Mouse (Mus musculus): ENCODE measurements around the gene Rgs7. TPM values are rescaled to one million over a fixed set of nuclear protein-coding genes. Genes with fewer than 3 reads are reported as not detected.

Rgs7 gene
- polyA plus RNA-seq, 1 experiment from 2014 or later: 44.9 TPM

DNA sequence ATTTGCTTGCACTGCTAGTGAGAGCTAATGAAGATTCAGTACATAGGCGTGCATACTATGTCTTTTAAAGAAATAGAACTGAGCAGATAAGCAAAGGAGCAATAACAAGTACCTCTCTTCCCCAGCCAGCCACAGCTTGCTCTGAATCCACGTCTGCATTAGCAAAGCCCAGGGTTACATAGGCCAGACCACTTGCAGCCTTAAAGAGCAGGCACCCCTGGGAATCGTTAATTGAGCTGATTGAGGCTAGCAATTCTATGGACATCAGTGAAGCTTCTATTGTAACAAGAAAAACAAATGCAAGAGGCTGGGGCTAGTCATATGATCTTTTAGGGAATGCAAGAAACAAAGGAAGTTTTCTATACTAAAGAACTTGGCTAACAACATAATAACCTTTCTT is 81.9 kb downstream of the Rgs7 start:
- no peak overlapping the region for H3K27ac ChIP-seq (ENCODE audit: low read length)
- H3K36me3 ChIP-seq (ENCODE audit: control insufficient read depth, insufficient read depth, low read length): no peaks in the 10 kb centered on the region
- peaks cover 3% of the 10 kb centered on the region; the same call in 1 of the 2 replicates for H3K4me1 ChIP-seq (ENCODE audit: control insufficient read depth, insufficient read depth, low read length)
- H3K9me3 ChIP-seq (replicated peaks; ENCODE audit: control insufficient read depth, low read length, poor library complexity, severe bottlenecking): no peaks in the 10 kb centered on the region
- no peaks in the 10 kb centered on the region for H3K27me3 ChIP-seq (ENCODE audit: control insufficient read depth, insufficient read depth, low read depth, low read length)
- WGBS: 43% methylated on average over 3 of the region's 3 CpGs
- H3K4me2 ChIP-seq (ENCODE audit: low read length): no peak overlapping the region
- no peak overlapping the region for H3K4me3 ChIP-seq (ENCODE audit: low read depth, low read length)
- no peak overlapping the region for H3K9ac ChIP-seq (ENCODE audit: low read depth, low read length)
- ATAC-seq: no peak

DNA sequence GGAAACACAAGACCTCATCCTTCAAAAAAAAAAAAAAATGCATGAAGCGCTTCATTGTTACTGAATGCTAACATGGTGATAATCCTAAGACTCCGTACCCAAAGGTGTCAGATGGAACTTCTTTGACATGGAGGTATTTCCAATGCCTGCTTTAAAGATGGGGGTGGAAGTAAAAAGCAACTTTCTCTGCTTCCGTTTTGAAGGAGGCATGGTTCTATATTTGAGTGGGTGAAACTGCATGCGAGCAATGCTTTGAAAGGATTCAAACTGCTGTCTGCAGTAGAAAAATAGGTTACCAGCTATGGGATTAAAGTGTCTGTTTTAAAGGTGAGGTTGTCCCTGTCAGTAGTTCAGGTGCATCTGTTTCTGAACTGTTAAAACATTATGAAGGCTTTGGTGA is 100.4 kb downstream of the Rgs7 start:
- no peak for ATAC-seq
- 80% methylated on average over 4 of the region's 4 CpGs for WGBS
- H3K27ac ChIP-seq (ENCODE audit: low read length): no peak overlapping the region

DNA sequence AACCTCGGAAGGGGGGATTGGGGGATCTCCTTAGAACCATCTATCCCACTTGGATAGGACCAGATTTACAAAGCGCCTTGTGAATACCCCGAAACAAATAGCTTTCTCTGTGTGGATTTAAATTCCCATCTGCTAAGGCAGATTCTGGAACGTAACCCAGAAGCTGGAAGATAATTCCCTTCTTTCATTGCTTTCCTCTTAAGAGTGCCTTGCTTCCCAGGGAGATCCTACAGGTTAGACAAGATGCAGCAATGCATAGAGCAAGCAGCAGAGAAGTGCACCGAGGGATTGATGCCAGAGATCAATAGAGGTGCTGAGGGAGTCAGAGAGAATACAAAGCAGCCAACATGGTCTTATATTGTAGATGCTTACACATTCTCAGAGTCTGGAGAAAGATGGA is 103.0 kb downstream of the Rgs7 start:
- no peaks in the 10 kb centered on the region for H3K36me3 ChIP-seq (ENCODE audit: control insufficient read depth, insufficient read depth, low read length)
- no peak overlapping the region for H3K27ac ChIP-seq (ENCODE audit: low read length)
- H3K9me3 ChIP-seq (replicated peaks; ENCODE audit: control insufficient read depth, low read length, poor library complexity, severe bottlenecking): no peaks in the 10 kb centered on the region
- H3K9ac ChIP-seq (ENCODE audit: low read depth, low read length): no peak overlapping the region
- ATAC-seq: no peak
- no peaks in the 10 kb centered on the region for H3K27me3 ChIP-seq (ENCODE audit: control insufficient read depth, insufficient read depth, low read depth, low read length)
- H3K4me2 ChIP-seq (ENCODE audit: low read length): no peak overlapping the region
- H3K4me1 ChIP-seq (ENCODE audit: control insufficient read depth, insufficient read depth, low read length): peaks cover 17% of the 10 kb centered on the region
- H3K4me3 ChIP-seq (ENCODE audit: low read depth, low read length): no peak overlapping the region
- 72% methylated on average over 5 of the region's 5 CpGs for WGBS

More for the DNA sequence above, 100.4 kb downstream of the Rgs7 start:
- Histone ChIP-seq H3K9ac (ENCODE audit: low read depth, low read length) (no peak overlapping the region), H3K4me2 (ENCODE audit: low read length) (no peak overlapping the region), H3K36me3 (ENCODE audit: control insufficient read depth, insufficient read depth, low read length) (no peaks in the 10 kb centered on the region), H3K4me1 (ENCODE audit: control insufficient read depth, insufficient read depth, low read length) (no peaks in the 10 kb centered on the region), H3K4me3 (ENCODE audit: low read depth, low read length) (no peak overlapping the region), H3K27me3 (ENCODE audit: control insufficient read depth, insufficient read depth, low read depth, low read length) (no peaks in the 10 kb centered on the region), H3K9me3 (replicated peaks; ENCODE audit: control insufficient read depth, low read length, poor library complexity, severe bottlenecking) (no peaks in the 10 kb centered on the region)

DNA sequence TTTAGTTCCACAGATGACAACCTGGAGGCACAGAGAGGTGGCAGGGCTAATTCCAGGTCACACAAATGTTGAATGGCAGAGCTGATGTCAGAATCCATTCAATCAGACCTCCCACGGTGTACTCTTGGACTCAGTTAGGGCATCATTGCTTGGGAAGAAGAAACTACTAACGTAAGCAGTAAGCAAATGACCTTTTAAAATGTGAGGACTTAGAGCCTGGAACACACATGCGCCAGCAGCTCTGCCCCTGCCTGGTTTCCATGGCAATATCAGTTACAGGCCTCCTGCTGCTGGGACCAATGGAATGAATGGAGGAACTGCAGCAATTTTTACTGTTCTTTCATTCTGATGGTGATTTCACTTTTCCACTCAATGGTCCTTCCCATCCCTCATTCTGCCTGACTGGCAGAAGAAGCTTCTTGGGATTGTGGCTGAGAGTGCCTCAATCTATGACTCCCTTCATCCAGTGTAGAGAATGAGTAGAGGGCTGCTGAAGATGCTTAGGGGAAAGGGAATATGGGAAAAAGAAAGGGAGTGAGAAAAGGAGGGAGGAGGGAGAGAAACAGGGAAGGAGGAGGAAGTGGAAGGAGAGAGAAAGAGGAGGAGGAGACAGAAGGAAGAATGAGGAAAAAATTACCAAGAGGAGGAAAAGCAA is 106.6 kb downstream of the Rgs7 start:
- WGBS: 10% methylated on average over 3 of the region's 3 CpGs
- H3K27ac ChIP-seq (ENCODE audit: low read length): peak overlapping the region; percentile 76
- H3K9ac ChIP-seq (ENCODE audit: low read depth, low read length): no peak overlapping the region
- H3K4me2 ChIP-seq (ENCODE audit: low read length): peak overlapping the region; percentile 2; the same call in 1 of the 2 replicates
- no peaks in the 10 kb centered on the region for H3K27me3 ChIP-seq (ENCODE audit: control insufficient read depth, insufficient read depth, low read depth, low read length)
- no peaks in the 10 kb centered on the region for H3K9me3 ChIP-seq (replicated peaks; ENCODE audit: control insufficient read depth, low read length, poor library complexity, severe bottlenecking)
- no peaks in the 10 kb centered on the region for H3K36me3 ChIP-seq (ENCODE audit: control insufficient read depth, insufficient read depth, low read length)
- peak; percentile 94 for ATAC-seq
- H3K4me1 ChIP-seq (ENCODE audit: control insufficient read depth, insufficient read depth, low read length): peaks cover 17% of the 10 kb centered on the region
- H3K4me3 ChIP-seq (ENCODE audit: low read depth, low read length): no peak overlapping the region

DNA sequence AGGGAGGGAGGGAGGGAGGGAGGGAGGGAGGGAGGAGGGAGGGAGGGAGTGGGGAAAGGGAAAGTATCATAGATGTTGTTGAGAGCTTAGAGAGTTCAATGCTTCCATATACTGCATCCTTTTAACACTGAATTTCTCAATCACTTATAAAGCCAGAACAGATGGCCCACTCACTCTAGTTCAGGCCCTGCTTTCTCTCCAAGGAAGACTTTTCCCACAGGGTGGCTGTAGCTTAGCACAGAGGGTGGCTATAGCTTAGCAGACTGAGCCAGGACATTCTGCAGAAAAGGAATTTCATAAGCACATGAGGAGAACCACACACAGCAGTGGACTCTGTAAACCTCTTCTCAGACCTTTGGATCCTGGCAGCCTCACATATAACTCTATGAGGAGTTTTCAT is 119.7 kb downstream of the Rgs7 start:
- Histone ChIP-seq H3K9ac (ENCODE audit: low read depth, low read length) (no peak overlapping the region), H3K4me3 (ENCODE audit: low read depth, low read length) (no peak overlapping the region), H3K4me2 (ENCODE audit: low read length) (no peak overlapping the region), H3K9me3 (replicated peaks; ENCODE audit: control insufficient read depth, low read length, poor library complexity, severe bottlenecking) (no peaks in the 10 kb centered on the region), H3K36me3 (ENCODE audit: control insufficient read depth, insufficient read depth, low read length) (no peaks in the 10 kb centered on the region), H3K27me3 (ENCODE audit: control insufficient read depth, insufficient read depth, low read depth, low read length) (no peaks in the 10 kb centered on the region), H3K27ac (ENCODE audit: low read length) (no peak overlapping the region), H3K4me1 (ENCODE audit: control insufficient read depth, insufficient read depth, low read length) (no peaks in the 10 kb centered on the region)
- ATAC-seq: no peak

DNA sequence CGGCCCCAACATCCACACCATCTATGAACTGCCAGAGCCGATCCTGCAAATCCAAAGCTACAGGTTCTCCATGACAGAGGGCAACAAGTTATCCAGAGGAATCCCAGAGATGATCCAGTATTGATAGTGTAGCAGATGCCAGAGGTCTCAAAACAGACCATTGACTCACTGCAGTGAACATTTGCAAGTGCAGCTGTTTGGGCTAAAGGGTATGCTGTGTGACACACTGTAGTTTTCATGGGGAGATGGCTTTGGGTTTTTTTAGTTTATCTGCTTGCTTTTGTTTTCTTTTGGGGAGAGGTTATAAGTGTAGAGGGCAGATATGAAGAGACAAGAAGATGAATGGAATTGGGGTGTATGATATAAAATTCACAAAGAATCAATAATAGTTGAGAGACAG is 124.2 kb downstream of the Rgs7 start:
- ATAC-seq: no peak
- no peak overlapping the region for H3K4me2 ChIP-seq (ENCODE audit: low read length)
- WGBS: 96% methylated on average over 2 of the region's 2 CpGs
- no peaks in the 10 kb centered on the region for H3K36me3 ChIP-seq (ENCODE audit: control insufficient read depth, insufficient read depth, low read length)
- H3K9me3 ChIP-seq (replicated peaks; ENCODE audit: control insufficient read depth, low read length, poor library complexity, severe bottlenecking): no peaks in the 10 kb centered on the region
- no peaks in the 10 kb centered on the region for H3K4me1 ChIP-seq (ENCODE audit: control insufficient read depth, insufficient read depth, low read length)
- no peaks in the 10 kb centered on the region for H3K27me3 ChIP-seq (ENCODE audit: control insufficient read depth, insufficient read depth, low read depth, low read length)
- no peak overlapping the region for H3K9ac ChIP-seq (ENCODE audit: low read depth, low read length)
- H3K27ac ChIP-seq (ENCODE audit: low read length): no peak overlapping the region
- H3K4me3 ChIP-seq (ENCODE audit: low read depth, low read length): no peak overlapping the region

DNA sequence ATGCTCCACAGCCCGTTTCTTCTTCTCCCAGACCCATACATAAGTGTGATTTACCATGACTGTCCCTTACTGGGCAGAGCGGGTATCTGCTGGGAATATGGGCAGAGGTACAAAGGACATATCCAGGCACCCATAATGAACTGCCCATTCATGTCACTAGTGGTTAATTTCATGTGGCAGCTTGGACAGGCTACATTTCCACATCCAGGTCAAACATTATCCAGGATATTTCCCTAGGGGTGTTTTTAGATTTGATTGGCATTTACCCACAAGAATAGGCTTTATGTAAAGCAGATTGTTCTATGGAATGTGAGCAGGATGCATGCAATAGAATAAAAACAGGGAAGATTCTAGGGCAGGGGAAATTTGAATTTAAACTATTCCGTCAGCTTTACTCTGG is 128.7 kb downstream of the Rgs7 start:
- H3K9me3 ChIP-seq (replicated peaks; ENCODE audit: control insufficient read depth, low read length, poor library complexity, severe bottlenecking): no peaks in the 10 kb centered on the region
- WGBS: 54% methylated on average over 3 of the region's 3 CpGs
- H3K9ac ChIP-seq (ENCODE audit: low read depth, low read length): no peak overlapping the region
- ATAC-seq: no peak
- no peak overlapping the region for H3K4me2 ChIP-seq (ENCODE audit: low read length)
- H3K27me3 ChIP-seq (ENCODE audit: control insufficient read depth, insufficient read depth, low read depth, low read length): no peaks in the 10 kb centered on the region
- no peaks in the 10 kb centered on the region for H3K4me1 ChIP-seq (ENCODE audit: control insufficient read depth, insufficient read depth, low read length)
- H3K4me3 ChIP-seq (ENCODE audit: low read depth, low read length): no peak overlapping the region
- no peaks in the 10 kb centered on the region for H3K36me3 ChIP-seq (ENCODE audit: control insufficient read depth, insufficient read depth, low read length)
- H3K27ac ChIP-seq (ENCODE audit: low read length): no peak overlapping the region

DNA sequence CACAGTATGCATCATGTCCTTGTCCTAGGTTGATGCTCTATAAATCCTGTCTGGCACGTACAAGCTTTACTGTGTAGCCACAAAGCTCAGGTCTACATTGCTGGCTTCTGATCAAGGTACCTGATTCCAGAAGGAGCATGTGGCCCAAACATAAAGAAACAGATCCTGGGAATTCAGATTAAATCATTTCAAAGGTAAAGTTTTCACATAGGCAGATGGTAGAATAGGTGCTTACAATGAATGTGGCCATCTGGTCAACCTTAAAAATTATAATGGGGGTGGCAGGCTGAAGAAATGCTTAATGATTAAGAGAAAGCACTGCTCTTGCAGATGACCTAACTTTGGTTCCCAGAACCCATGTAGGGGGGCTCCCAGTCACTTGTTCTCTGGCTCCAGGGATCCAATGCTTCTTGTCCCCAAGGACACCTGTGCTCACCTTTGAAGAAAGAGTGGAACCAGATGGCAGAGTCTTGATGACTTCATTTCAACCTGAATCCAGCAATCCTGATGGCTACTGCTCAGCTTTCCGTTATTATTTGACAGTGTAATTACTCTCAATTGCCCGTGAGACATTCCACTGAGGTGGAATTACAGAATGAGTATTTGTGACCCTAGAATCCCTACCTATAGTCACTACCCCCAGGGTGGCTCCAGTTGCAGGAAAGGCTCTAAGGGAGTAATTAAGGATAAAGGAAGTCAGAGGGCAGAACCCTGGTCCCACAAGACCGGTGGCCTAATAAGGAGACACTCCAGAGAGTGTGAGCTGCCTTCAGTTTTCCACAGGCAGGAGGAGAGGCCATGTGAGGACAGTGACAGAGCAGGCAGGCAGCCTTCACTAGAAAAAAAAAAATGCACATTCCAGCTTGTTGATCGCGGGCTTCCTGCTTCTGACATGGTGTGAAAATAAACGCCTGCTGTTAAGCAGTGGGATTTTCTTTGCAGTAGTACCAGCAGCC is 132.6 kb downstream of the Rgs7 start:
- H3K4me2 ChIP-seq (ENCODE audit: low read length): no peak overlapping the region
- no peak overlapping the region for H3K4me3 ChIP-seq (ENCODE audit: low read depth, low read length)
- no peaks in the 10 kb centered on the region for H3K36me3 ChIP-seq (ENCODE audit: control insufficient read depth, insufficient read depth, low read length)
- WGBS: 56% methylated on average over 7 of the region's 7 CpGs
- no peaks in the 10 kb centered on the region for H3K9me3 ChIP-seq (replicated peaks; ENCODE audit: control insufficient read depth, low read length, poor library complexity, severe bottlenecking)
- H3K27ac ChIP-seq (ENCODE audit: low read length): no peak overlapping the region
- H3K9ac ChIP-seq (ENCODE audit: low read depth, low read length): no peak overlapping the region
- no peaks in the 10 kb centered on the region for H3K4me1 ChIP-seq (ENCODE audit: control insufficient read depth, insufficient read depth, low read length)
- ATAC-seq: peak; percentile 36; the same call in 1 of the 2 replicates
- H3K27me3 ChIP-seq (ENCODE audit: control insufficient read depth, insufficient read depth, low read depth, low read length): no peaks in the 10 kb centered on the region

DNA sequence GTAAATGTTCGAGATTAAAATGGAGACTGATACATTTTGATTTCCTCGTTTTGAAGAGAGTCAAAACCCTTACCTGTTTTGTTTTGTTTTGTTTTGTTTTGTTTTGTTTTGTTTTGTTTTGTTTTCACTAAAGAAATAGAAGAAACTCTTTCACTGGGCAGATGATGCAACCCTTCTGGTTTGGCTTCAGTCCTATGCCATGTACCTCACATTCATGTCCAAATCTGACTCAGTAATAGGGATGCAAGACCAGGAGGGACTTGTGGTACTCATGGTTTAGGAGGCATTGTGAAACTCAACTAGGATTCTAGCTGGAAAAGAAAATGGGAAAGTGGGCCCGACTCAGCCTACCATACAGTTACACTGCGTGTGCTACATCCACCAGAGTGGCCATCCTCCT is 139.4 kb downstream of the Rgs7 start:
- no peak overlapping the region for H3K4me3 ChIP-seq (ENCODE audit: low read depth, low read length)
- H3K4me1 ChIP-seq (ENCODE audit: control insufficient read depth, insufficient read depth, low read length): no peaks in the 10 kb centered on the region
- no peaks in the 10 kb centered on the region for H3K36me3 ChIP-seq (ENCODE audit: control insufficient read depth, insufficient read depth, low read length)
- H3K27me3 ChIP-seq (ENCODE audit: control insufficient read depth, insufficient read depth, low read depth, low read length): no peaks in the 10 kb centered on the region
- 88% methylated on average over 4 of the region's 4 CpGs for WGBS
- H3K9ac ChIP-seq (ENCODE audit: low read depth, low read length): no peak overlapping the region
- no peak overlapping the region for H3K4me2 ChIP-seq (ENCODE audit: low read length)
- no peaks in the 10 kb centered on the region for H3K9me3 ChIP-seq (replicated peaks; ENCODE audit: control insufficient read depth, low read length, poor library complexity, severe bottlenecking)
- no peak overlapping the region for H3K27ac ChIP-seq (ENCODE audit: low read length)
- ATAC-seq: no peak

Measured in midbrain, embryonic 16.5 days (tissue).